Mouse (Mus musculus) spleen, postnatal 4 days (tissue): Measurements from ENCODE around the gene Mrps26.
"Not testable (repeated sequence)": the region's sequence is repeated elsewhere in the genome, so short reads cannot be mapped to it uniquely, and the experiment has no call there.

Source experiments
- DNase-seq, 2 experiments: peaks; one replicate each; pipeline ENCODE4 v3.0.0; 2022; ENCODE audit warnings: low spot score in 2 of 2

Gene Mrps26

DNA sequence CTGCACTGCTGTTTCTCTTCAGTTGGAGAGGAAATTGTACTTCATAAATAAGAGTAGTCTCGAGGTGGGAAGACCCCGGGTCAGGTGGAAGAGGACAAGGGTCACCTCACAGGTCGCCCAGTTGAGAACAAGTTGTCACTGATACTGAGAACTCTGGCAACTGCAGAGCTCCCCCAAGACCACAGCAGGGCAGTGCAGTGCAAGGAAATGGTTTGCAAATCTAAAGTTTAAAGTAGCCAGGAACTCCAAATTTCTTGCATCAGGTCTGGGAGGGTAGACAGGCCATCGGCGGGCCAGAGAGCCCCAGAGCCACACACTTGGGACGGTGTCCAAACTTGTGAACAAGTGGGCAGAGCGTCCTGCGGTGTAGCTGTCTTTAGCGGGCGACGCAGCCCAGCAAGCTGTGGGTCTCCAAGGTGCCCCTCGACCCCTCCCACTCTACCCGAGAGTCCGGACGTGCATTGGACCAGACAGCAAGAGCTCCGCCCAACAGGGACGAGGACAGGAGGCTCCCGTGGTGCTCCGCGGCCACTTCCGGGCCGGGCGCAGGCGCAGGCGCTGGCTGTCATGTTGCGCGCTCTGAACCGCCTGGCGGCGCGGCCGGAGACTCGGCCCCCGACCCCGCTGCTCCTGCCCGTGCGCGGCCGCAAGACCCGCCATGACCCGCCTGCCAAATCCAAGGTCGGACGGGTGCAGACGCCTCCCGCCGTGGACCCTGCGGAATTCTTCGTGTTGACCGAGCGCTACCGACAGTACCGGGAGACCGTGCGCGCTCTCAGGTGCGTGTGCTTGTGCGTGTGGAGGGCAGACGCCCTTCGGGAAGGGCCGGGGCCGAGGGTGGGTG lies at the start of gene Mrps26:
Mrps26 (plus strand) TSS at position 531 of the 844 bp plus-strand sequence.
- peak; percentile 88 to 93 for DNase-seq

GRCm38 (mm10) chr2:130513907-130514306 lies 49.6 kb upstream of the Mrps26 start:
- DNase-seq: no peak

DNA sequence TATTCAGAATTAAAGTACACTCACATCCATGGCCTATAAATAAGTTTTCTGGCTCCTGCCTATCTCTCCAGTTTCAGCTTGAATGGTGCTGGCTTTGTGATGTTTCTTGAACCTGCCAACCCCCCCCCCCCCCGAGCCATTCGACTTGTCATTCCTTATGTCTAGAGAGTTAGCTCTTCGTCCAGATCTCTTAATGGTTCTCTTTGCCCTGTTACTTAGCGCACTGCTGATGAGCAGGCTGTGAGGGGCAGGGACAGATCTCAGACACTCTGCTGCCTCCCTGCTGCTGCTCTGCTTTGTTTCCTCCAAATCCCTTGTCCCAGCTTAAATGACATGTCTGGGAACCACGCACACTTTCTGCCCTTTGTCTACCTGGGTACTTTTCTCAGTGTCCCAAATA lies 47.8 kb upstream of the Mrps26 start:
- DNase-seq: no peak

DNA sequence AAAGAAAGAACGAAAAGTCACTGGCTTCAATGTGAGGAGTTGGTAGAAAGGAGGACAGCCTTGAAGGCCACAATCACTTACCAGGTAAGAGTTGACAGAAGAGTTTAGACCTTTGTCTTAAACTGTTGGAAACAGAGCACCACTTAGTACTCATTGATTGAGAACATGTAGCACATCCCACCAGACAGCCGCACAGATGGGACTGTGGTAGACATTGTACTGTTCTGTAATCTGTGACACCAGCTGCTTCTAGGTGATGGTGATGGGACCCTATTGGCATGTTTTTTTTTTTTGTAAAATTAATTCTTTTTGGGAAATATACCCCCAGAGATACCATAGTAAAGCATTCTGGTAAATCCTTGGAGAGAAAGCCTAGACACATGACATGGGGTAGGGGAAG lies 41.6 kb upstream of the Mrps26 start:
- DNase-seq: no peak

- not testable (repeated sequence) for DNase-seq
These were observed 38.1 kb upstream of the Mrps26 start for GRCm38 (mm10) chr2:130525480-130525879.

- DNase-seq: no peak
These were observed 35.1 kb upstream of the Mrps26 start for GRCm38 (mm10) chr2:130528457-130528856.

DNA sequence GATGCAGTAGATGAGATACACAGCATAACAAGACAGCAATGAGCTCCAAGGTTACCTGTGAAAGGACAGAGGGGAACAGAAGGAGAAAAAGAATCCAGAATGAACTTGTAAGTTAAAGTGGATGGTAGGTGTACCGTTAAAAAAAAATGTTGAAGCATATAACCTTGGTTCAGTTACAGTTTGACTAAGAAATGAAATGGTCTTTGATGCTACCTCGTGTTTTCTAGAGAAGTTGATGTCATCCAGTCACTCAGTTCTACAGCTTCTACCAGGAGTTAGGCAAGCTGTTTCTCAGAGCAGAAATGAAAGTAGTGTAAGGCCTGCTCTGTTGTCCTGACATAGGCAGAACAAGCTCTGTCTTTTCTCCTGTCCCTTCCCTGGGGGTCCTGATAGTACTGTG lies 34.3 kb upstream of the Mrps26 start:
- no peak for DNase-seq

DNA sequence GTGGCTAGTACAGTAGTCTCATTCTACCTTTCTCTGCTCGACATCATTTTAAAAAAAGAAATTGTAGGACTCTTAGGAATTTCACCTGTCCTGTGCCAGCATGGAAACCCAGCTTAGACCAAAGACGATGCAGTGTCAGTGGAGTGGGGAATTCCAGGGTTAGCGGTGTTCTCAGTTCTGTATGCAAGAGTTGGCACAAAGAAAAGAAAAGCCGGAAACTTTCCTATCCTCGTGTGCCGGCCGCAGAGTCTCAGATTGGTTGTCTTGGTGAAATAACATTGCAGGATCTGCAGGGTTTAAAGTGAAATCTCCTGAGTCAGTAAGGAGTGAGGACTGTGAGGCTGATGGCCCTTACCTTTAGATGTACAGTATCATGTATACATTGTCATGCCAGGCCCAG lies 33.6 kb upstream of the Mrps26 start:
- DNase-seq: no peak

DNA sequence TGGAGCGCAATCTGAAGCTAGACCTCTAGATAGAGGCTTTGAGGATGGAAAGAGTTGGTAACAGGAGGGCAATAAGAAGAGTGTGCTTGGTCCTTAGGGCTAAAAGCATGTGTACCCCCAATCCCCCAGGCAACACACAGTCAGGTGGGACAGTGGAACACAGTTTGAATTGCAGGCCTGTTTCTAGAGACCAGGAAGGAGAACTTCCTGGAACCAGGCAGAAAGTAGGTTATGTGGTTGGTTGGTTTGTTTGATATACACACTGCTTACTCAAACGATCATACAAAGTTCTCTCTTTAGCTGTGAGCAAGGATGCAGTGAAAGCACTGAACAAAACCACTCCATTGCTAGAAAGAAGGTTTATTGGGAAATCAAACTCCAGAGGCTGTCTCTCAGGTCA lies 31.3 kb upstream of the Mrps26 start:
- DNase-seq: no peak

DNA sequence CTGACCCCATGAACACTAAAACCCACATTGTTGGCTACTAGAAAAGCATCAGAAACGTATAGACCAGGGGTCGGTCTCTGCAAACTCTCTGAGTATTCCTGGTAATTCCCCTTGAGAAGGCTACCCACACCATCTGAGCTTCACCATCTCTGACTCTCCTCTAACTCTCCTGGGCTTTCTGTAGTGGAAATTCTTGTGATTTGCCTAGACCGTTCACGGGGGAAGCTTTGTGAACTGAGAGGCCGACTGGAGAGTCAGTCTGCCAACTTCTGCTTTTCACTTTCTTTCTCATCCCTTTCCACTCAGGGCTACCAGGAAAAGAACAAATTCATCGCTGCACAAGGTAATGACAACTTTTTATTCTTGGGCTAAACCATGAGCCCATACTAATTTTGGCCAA lies 28.5 kb upstream of the Mrps26 start:
- no peak for DNase-seq

DNA sequence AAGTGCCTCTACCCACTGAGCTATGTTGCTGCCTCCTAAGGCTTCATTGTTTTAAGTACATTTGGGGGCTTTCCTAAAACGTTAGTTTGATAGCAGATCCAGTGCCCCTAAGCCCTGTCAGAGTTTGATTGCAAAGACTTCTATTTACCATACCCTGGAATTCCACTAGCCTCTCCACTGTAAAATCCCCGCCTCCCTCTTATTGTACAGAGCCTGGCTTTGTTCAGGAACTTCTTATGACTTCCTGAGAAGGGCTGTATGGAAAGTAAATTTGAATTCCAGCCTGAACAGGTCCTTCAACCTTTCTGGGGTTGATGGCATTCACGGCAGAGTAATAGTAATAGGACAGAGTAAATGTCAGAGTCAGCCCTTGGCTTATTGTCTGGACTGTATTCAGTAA lies 26.7 kb upstream of the Mrps26 start:
- DNase-seq: no peak

DNA sequence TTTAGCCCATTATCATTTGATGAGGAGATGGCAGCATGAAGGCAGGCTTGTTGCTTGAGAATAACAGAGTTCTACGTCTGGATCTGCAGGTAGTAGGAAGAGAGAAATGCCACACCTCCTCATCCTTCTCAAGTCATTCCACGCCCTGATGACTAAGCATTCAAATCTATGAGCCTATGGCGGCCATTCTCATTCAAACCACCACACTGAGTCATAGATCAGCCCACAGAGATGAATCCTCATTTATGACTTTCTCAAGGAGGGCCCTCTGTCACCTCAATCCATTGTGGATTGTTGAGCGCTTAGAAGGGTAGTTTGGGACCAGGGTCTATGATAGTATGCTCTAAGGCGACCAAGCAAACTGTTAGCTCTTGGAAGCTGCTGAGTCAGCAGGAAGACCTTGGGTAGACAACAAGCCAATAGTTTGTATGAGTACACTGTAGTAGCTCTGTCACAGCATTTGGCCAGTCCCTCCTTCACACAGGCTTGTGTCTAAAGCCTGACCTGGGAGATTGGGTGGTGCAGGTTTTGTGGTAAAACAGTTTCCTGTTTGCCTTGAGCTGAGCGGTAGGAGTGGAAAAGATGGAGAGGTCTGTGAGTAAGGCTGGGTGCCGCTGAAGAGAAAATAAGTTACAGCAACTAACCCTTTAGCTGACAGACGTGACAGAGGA lies 24.5 kb upstream of the Mrps26 start:
- DNase-seq: no peak

DNA sequence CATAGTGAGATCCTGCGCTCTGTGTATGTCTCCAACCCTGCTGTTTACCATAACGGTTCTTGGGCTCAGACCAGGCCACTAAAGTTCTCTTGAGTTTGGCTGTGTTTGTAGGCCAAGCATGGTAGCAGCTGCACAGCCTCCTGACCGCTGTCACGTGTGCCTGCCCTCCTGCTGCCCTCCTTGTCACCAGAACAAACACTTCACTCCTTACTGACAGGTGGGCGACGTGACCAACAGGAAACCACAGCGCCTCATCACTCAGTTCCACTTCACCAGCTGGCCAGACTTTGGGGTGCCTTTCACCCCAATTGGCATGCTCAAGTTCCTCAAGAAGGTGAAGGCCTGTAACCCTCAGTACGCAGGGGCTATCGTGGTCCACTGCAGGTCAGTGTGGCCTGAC lies 23.3 kb upstream of the Mrps26 start:
- DNase-seq: peak in 1 of 2 experiments; percentile 22

GRCm38 (mm10) chr2:130546957-130547356 lies 16.6 kb upstream of the Mrps26 start:
- no peak for DNase-seq

DNA sequence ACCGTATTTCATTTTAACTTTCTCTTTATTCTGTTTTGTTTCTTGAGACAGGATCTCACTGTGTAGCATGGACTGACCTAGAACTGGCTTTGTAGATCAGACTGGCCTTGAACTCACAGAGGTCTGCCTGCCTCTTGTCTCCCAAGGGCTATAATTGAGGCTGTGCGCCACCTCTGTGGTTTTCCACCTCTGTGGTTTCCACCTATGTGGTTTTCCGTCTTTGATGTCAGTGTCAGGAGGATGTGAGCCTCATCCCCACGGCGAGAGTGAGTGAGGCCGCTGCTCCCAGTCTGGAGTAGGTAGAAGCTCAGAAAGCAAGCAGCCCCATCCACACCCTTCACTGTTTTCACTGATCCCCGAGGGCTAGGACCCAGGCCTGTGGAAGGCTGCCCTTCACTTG lies 8.7 kb upstream of the Mrps26 start:
- no peak for DNase-seq

DNA sequence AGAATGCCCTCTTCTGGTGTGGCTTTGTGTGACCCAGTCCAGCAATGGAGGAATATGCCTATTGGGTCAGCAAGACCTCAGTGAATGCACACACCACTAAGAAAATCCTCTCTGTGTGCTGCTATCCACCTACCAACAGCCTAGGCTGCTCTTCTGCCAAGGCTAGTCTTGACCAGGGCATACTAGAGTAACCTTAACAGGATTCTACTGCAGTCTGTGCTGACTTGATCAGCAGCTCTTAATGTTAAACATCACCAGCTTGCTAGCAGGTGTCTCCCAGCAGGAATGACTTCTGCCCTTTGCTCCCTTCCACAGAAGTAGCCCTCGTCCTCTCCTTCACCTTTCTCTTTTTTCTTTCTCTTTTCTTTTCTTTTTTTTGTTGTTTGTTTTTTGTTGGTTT lies 7.2 kb upstream of the Mrps26 start:
- no peak for DNase-seq

GRCm38 (mm10) chr2:130557462-130557861 lies 6.1 kb upstream of the Mrps26 start:
- DNase-seq: no peak

DNA sequence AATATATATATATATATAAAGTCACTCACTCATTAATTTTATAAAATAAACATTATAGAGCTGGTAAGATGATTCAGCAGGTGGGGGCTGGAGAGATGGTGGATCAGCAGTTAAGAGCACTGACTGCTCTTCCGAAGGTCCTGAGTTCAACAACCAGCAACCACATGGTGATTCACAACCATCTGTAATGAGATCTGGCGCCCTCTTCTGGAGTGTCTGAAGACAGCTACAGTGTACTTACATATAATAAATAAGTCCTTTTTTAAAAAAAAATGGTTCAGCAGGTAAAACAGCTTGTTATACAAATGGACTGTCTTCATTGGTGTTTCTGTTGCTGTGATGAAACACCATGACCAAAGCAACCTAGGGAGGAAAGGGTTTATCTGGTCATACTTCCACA lies 5.5 kb upstream of the Mrps26 start:
- no peak for DNase-seq

- no peak for DNase-seq
These were observed 521 bp downstream of the Mrps26 start for GRCm38 (mm10) chr2:130564063-130564462.

DNA sequence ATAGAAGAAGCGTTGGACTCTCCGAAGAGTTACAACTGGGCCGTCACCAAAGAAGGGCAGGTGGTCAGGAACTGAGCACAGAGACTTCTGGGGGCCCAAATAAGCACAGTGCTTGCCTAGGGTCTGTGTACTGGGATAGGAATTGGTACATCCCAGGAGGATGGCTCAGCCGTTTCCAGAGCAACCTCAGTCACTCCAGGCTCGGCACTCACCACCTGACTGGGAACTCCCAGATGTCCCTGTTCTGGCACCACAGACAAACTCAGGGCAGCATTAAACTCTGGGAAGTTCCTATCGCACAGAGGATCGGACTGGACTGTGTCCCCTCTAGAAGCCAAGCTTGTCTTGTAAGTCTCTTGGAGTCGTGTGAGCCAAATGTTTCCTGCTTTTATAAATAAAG lies 1.4 kb downstream of the Mrps26 start:
- DNase-seq: no peak

- DNase-seq: no peak
These were observed 5.4 kb downstream of the Mrps26 start for GRCm38 (mm10) chr2:130568921-130569320.

DNA sequence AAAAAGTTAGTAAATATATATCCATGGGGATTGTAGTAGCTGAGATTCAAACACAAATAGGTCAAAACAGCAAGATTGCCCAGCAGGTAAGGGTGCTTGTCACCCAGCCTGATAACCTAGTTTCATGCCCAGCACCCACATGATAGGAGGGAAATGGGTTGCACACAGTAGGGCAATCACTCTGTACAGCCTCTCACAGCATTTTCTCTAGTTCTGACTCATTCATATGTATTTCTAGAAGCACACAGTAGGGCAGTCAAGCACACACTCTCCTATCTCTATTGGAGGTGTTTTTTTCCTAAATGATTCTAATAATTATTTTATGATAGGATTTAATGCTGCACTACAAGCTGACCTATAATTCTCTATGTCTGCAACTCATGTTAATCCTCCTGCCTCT lies 6.4 kb downstream of the Mrps26 start:
- DNase-seq: no peak

- no peak for DNase-seq
These were observed 11.4 kb downstream of the Mrps26 start for GRCm38 (mm10) chr2:130574960-130575359.
